Mouse (Mus musculus): ENCODE results near the gene Gm5065. TPM values are rescaled to one million over a fixed set of nuclear protein-coding genes. Genes with fewer than 3 reads are reported as not detected.

The Gm5065 gene
- polyA plus RNA-seq (2015; fragmentation: Nextera tagmentation; extraction: Ambion mirVana), result not detected in 2 replicates

DNA sequence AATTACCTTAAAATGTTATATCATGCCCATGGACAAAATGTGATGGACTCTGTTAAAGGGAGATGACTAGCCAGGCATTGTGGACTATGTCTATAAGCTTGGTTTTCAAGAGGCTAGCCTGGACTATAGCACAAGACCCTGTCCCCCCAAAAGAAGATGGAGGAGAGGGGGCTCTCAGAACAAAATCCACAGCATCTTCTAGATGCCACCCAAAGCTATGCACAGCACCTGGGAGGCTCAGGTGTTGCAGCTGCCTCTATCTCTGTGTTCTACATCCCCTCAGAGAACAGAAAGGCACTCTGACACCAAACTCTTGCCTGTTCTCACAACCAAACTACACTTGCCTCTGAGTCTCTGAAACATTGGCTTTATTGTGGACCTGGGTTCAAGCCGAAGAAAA lies at the start of gene Gm5065:
Gene Gm5065, plus strand, starts transcription at position 301 of the 400 bp plus-strand sequence.
- Histone ChIP-seq H3K27ac (ENCODE audit: low read length) (no peak within 1 kb of the TSS), H3K27me3 (ENCODE audit: control insufficient read depth, insufficient read depth, low read length) (no peaks in the 10 kb centered on the region), H3K9ac (ENCODE audit: low read length) (no peak within 1 kb of the TSS), H3K36me3 (ENCODE audit: control insufficient read depth, insufficient read depth, low read length) (no peaks in the 10 kb centered on the region), H3K9me3 (replicated peaks; ENCODE audit: control insufficient read depth, low read length) (peaks cover 5% of the 10 kb centered on the region; the same call in 1 of the 2 replicates), H3K4me2 (ENCODE audit: low read depth, low read length) (no peak within 1 kb of the TSS), H3K4me1 (ENCODE audit: control insufficient read depth, insufficient read depth, low read length) (no peaks in the 10 kb centered on the region), H3K4me3 (replicated peaks; ENCODE audit: low read length) (no peak within 1 kb of the TSS)
- ATAC-seq (ENCODE audit: insufficient read depth, low FRiP score), result no peak
- 76% methylated on average over 1 of the region's 1 CpGs for WGBS

DNA sequence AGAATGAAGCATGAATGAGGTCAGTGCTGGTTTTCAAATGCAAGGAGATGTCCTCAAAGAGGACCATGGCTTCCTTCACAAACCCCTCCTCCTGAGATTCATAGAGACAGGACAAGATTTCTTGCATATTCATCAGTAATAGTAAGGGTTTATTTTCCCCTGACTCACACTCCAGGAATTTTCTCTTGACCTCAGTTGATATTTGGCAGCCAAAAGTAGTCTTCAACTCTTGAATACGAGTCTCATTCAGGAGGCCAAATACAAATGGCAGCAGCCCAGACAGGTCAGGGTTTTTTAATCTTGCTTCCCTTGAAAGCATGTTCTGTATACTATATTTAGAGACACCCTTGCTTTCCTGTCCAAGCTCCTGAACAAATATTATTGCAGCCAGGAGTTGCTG lies 22.8 kb upstream of the Gm5065 start:
- H3K4me2 ChIP-seq (ENCODE audit: low read depth, low read length), result no peak overlapping the region
- H3K36me3 ChIP-seq (ENCODE audit: control insufficient read depth, insufficient read depth, low read length), result no peaks in the 10 kb centered on the region
- H3K27me3 ChIP-seq (ENCODE audit: control insufficient read depth, insufficient read depth, low read length), result no peaks in the 10 kb centered on the region
- no peak overlapping the region for H3K4me3 ChIP-seq (replicated peaks; ENCODE audit: low read length)
- WGBS, result 86% methylated on average over 1 of the region's 1 CpGs
- no peak overlapping the region for H3K9ac ChIP-seq (ENCODE audit: low read length)
- no peak overlapping the region for H3K27ac ChIP-seq (ENCODE audit: low read length)
- no peak for ATAC-seq (ENCODE audit: insufficient read depth, low FRiP score)
- H3K9me3 ChIP-seq (replicated peaks; ENCODE audit: control insufficient read depth, low read length), result no peaks in the 10 kb centered on the region
- H3K4me1 ChIP-seq (ENCODE audit: control insufficient read depth, insufficient read depth, low read length), result no peaks in the 10 kb centered on the region

DNA sequence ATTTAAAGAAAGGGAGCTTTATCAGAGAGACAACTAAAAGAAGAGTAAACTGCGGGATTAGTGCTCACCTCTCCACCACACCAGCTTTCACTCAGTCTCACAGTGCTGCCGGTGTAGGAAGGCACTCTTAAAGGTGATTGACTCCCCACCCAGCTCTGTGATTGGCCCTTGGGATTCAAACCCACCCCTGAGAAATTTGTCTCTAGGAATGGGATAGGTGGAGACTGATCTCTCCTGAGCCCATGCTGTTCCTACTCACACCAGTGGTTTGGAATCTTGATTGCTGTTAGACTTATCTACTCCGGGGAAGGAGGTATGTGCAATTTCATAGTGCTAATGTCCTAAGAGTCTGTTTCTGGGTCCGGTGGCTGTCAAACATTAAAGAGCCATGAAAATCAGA lies 598 bp downstream of the Gm5065 start, which contains the start of gene Nlrp2:
Gene Nlrp2, minus strand, starts transcription at position 101 of the 400 bp plus-strand sequence.
- no peak for ATAC-seq (ENCODE audit: insufficient read depth, low FRiP score)
- Histone ChIP-seq H3K9me3 (replicated peaks; ENCODE audit: control insufficient read depth, low read length) (peaks cover 5% of the 10 kb centered on the region; the same call in 1 of the 2 replicates), H3K4me2 (ENCODE audit: low read depth, low read length) (no peak within 1 kb of the TSS), H3K4me3 (replicated peaks; ENCODE audit: low read length) (no peak within 1 kb of the TSS), H3K36me3 (ENCODE audit: control insufficient read depth, insufficient read depth, low read length) (no peaks in the 10 kb centered on the region), H3K27ac (ENCODE audit: low read length) (no peak within 1 kb of the TSS), H3K4me1 (ENCODE audit: control insufficient read depth, insufficient read depth, low read length) (no peaks in the 10 kb centered on the region), H3K27me3 (ENCODE audit: control insufficient read depth, insufficient read depth, low read length) (no peaks in the 10 kb centered on the region), H3K9ac (ENCODE audit: low read length) (no peak within 1 kb of the TSS)
- 79% methylated on average over 4 of the region's 4 CpGs for WGBS

DNA sequence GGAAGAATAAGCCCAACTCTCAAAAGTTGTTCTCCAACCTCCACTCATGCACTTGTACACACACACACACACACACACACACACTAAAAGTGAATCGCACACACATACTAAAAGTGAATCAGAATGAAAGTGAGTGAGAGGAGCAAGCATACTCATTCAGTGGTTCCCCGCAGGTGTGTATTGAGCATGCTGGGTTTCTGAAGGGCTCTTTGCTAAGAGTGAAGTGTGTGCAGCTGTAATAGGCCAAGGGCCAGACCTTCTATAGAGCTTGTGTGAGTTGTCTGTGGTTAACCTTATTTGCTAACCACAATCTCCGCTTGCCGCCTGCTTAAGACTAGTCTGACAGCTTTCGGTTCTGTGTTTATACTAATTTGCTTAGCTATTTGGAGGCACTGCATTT lies 13.3 kb downstream of the Gm5065 start:
- WGBS, result 94% methylated on average over 5 of the region's 5 CpGs
- no peaks in the 10 kb centered on the region for H3K36me3 ChIP-seq (ENCODE audit: control insufficient read depth, insufficient read depth, low read length)
- no peaks in the 10 kb centered on the region for H3K27me3 ChIP-seq (ENCODE audit: control insufficient read depth, insufficient read depth, low read length)
- H3K9ac ChIP-seq (ENCODE audit: low read length), result no peak overlapping the region
- no peak overlapping the region for H3K27ac ChIP-seq (ENCODE audit: low read length)
- no peak overlapping the region for H3K4me2 ChIP-seq (ENCODE audit: low read depth, low read length)
- H3K4me3 ChIP-seq (replicated peaks; ENCODE audit: low read length), result no peak overlapping the region
- H3K9me3 ChIP-seq (replicated peaks; ENCODE audit: control insufficient read depth, low read length), result no peaks in the 10 kb centered on the region
- H3K4me1 ChIP-seq (ENCODE audit: control insufficient read depth, insufficient read depth, low read length), result no peaks in the 10 kb centered on the region
- ATAC-seq (ENCODE audit: insufficient read depth, low FRiP score), result no peak

DNA sequence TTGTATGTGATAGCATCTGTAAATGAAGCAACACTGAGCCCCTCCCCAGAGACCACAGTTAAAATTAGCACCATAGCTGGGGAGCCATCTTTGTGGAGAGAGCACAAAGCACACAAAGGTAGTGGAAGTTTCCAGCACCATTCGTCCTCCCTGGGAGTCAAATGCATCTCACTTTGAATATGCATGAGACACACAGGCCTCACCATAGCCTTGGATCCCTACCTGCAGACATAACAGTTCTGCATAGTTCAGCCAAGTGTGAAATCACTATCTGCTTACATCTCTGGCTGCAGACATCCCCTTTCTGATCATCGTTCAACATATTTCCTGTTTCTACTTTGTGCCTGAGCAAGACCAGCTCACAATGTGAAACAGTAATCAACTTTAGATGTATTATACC lies 16.4 kb downstream of the Gm5065 start:
- Histone ChIP-seq H3K36me3 (ENCODE audit: control insufficient read depth, insufficient read depth, low read length) (no peaks in the 10 kb centered on the region), H3K9ac (ENCODE audit: low read length) (no peak overlapping the region), H3K9me3 (replicated peaks; ENCODE audit: control insufficient read depth, low read length) (no peaks in the 10 kb centered on the region), H3K4me2 (ENCODE audit: low read depth, low read length) (no peak overlapping the region), H3K27me3 (ENCODE audit: control insufficient read depth, insufficient read depth, low read length) (no peaks in the 10 kb centered on the region), H3K4me3 (replicated peaks; ENCODE audit: low read length) (no peak overlapping the region), H3K4me1 (ENCODE audit: control insufficient read depth, insufficient read depth, low read length) (no peaks in the 10 kb centered on the region), H3K27ac (ENCODE audit: low read length) (no peak overlapping the region)
- ATAC-seq (ENCODE audit: insufficient read depth, low FRiP score), result no peak
- 73% methylated on average over 2 of the region's 2 CpGs for WGBS

DNA sequence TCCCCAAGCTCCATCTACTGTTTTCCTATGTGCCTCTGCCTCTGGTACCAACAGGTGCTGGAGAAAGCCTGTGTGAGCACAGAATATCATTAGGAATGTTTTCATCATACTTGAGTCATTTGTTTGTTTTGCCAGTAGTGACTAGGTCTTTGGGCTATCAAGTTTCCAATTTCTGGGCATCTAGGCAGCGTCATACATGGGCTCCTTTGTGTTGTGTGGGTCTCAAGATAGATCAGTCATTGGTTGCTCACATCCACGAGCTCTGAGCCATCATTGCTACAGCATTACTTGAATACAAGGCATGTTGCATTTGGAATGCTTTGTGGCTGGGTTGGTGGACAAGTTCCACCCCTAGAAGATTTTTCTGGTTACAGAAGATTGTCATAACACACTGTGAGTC lies 55.9 kb downstream of the Gm5065 start:
- Histone ChIP-seq H3K9ac (ENCODE audit: low read length) (no peak overlapping the region), H3K27me3 (ENCODE audit: control insufficient read depth, insufficient read depth, low read length) (no peaks in the 10 kb centered on the region), H3K4me1 (ENCODE audit: control insufficient read depth, insufficient read depth, low read length) (no peaks in the 10 kb centered on the region), H3K9me3 (replicated peaks; ENCODE audit: control insufficient read depth, low read length) (no peaks in the 10 kb centered on the region; the same call in 1 of the 2 replicates), H3K4me3 (replicated peaks; ENCODE audit: low read length) (no peak overlapping the region), H3K27ac (ENCODE audit: low read length) (no peak overlapping the region), H3K4me2 (ENCODE audit: low read depth, low read length) (no peak overlapping the region), H3K36me3 (ENCODE audit: control insufficient read depth, insufficient read depth, low read length) (no peaks in the 10 kb centered on the region)
- ATAC-seq (ENCODE audit: insufficient read depth, low FRiP score), result no peak
- 45% methylated on average over 2 of the region's 2 CpGs for WGBS

Other genes with a start within 250 kb of the Gm5065 start
- not detected in 2 replicates for gene Rfpl4, start 233.6 kb upstream of the Gm5065 start, polyA plus RNA-seq (2015; fragmentation: Nextera tagmentation; extraction: Ambion mirVana)
- 0.40 and 0.54 TPM in 2 replicates for gene Rasl2-9, start 224.6 kb upstream of the Gm5065 start, polyA plus RNA-seq (2015; fragmentation: Nextera tagmentation; extraction: Ambion mirVana)
- not detected in 2 replicates for gene Vmn1r55, start 200.9 kb upstream of the Gm5065 start, polyA plus RNA-seq (2015; fragmentation: Nextera tagmentation; extraction: Ambion mirVana)
- not detected in 2 replicates for gene Vmn1r56, start 153.8 kb upstream of the Gm5065 start, polyA plus RNA-seq (2015; fragmentation: Nextera tagmentation; extraction: Ambion mirVana)
- not detected in 2 replicates for gene Vmn1r57, start 132.0 kb upstream of the Gm5065 start, polyA plus RNA-seq (2015; fragmentation: Nextera tagmentation; extraction: Ambion mirVana)
- not detected in 2 replicates for gene Nlrp2, start 498 bp downstream of the Gm5065 start, polyA plus RNA-seq (2015; fragmentation: Nextera tagmentation; extraction: Ambion mirVana)
- gene Vmn1r58, start 62.9 kb downstream of the Gm5065 start, polyA plus RNA-seq (2015; fragmentation: Nextera tagmentation; extraction: Ambion mirVana), result not detected in 2 replicates
- gene Vmn1r59, start 106.2 kb downstream of the Gm5065 start, polyA plus RNA-seq (2015; fragmentation: Nextera tagmentation; extraction: Ambion mirVana), result not detected in 2 replicates
- not detected in 2 replicates for gene Vmn2r28, start 143.4 kb downstream of the Gm5065 start, polyA plus RNA-seq (2015; fragmentation: Nextera tagmentation; extraction: Ambion mirVana)
- gene Vmn1r60, start 196.8 kb downstream of the Gm5065 start, polyA plus RNA-seq (2015; fragmentation: Nextera tagmentation; extraction: Ambion mirVana), result not detected in 2 replicates

Data from stomach, embryonic 16.5 days (tissue).